Mouse (Mus musculus): ENCODE data around the gene Dgat2.
A peak's percentile ranks its signal among the peaks of the same experiment; 100 is the strongest.

The Dgat2 gene

DNA sequence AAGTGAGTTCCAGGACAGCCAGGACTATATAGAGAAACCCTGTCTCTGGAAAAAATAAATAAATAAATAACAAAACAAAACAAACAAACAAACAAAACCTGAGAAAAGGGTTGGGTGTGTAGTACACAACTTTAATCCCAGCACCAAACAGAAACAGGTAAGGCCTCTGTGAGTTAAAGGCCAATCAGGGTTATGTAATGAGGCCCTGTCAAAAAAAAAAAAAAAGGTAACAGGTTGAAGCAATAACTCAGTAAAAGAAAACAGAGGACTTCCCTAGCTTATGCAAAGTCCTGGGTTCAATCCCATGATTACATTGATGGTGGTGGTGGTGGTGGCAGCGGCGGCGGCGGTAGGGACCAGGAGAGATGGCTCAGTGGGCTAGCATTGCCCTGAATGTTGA, 45.0 kb downstream of the Dgat2 start:
- DNase-seq (ENCODE audit: low spot score) = no peak

DNA sequence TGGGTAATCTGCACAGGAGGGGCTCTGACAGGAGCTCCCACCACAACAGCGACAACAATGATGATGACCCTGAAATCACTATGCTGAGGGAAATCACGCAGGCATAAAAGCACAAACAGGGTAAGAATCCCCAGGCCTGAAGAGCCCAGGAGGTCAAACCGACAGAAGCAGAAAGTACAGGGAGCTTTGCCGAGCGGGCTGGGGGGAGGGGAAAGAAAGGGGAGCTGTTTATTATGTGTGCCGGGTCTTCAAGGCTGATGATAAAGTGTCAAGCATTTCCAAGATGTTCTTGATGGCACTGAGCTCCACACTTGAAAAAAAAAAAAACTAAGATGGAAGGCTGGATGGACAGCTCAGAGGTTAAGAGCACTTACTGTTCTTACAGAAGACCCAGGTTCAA, 45.7 kb downstream of the Dgat2 start:
- peak; percentile 52 for DNase-seq (ENCODE audit: low spot score)

DNA sequence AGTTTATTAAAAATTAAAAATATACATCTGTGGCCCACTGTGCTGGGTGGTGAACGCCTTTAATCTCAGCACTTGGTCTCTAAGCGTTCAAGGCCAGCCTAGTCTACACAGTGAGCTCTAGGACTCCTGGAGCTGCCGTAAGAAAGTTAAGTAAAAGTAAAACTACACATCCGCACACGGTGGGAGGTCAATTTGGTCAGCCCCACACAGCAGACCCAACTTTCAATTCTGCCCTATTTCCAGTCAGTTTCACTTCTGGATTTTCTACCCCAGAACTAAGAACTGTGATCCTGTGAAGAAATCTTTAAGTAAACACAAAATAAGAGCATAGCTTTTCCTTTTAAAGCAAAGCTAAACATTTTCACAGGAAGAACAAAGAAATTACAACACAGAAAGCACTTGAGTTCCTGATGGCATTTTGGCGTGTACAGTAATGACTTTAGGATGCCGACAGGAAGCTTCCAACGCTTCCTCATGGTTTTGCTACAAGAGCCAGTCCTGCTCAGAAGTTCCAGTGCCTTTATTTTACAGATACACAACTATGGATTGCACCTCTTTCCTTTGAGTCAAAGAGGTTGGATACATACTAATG, 48.6 kb downstream of the Dgat2 start:
- no peak for DNase-seq (ENCODE audit: low spot score)

DNA sequence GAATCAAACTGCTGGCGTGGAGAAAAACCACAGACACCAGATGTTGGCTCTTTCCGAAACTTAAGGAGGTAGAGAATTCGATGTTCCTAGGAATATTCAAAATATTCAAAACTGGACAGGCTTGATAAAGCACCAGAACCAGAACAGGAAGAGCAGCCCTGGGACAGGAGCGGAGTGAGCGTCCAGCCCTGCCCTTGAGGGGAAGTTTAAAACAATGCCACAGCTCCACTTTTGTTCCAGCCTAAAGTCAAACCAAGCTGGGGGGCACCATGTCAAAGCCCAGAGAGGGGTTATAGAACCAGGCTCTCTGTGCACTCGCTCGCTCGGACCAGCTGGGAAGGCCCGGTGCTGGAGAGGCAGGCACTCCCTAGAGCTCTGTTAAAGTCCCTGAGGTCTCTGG, 49.9 kb downstream of the Dgat2 start:
- DNase-seq (ENCODE audit: low spot score) = no peak

DNA sequence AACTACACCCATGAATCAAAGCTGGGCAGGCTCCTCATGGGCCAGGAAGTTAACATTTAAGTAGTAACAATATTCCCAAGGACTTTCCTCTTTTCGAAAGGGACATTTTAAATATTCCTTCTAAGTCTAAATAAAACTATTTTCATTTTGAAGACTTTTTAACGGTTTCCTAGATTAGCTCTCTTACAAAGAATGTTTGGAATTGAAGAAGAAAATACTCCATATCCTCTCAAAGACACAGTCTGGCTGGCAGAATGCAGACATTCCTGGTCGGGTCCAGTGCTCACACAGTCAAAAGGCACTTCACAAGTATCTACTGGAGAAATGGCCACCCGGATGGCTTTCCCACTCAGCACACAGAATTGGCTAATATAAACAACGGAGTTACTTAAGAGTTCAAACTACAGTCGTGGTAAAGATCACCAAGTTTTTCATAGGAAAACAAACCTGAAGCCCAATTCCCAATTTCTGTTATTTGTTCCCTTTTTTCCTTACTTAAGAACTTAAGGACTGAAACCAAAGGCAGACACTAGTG, 50.6 kb downstream of the Dgat2 start:
- DNase-seq (ENCODE audit: low spot score) = no peak

DNA sequence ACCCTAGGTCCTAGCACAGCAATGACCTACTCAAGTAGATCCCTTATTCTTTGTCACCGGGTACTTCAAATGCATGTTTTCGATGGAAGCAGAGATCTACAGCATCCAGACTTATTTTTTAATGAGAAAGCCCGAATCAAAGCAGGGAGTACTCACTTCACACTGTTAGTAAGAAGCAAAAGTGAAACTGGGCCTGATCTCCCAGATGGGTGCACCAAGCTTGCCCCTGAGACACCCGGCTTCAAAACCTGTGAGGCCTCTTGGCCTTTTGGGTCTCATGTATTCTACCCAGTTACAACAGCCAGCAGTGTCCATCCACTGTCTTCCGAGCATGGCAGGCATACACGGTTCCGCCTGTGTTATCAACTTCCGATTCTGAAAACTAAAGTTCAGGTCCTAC, 53.6 kb downstream of the Dgat2 start:
- DNase-seq (ENCODE audit: low spot score) = no peak

DNA sequence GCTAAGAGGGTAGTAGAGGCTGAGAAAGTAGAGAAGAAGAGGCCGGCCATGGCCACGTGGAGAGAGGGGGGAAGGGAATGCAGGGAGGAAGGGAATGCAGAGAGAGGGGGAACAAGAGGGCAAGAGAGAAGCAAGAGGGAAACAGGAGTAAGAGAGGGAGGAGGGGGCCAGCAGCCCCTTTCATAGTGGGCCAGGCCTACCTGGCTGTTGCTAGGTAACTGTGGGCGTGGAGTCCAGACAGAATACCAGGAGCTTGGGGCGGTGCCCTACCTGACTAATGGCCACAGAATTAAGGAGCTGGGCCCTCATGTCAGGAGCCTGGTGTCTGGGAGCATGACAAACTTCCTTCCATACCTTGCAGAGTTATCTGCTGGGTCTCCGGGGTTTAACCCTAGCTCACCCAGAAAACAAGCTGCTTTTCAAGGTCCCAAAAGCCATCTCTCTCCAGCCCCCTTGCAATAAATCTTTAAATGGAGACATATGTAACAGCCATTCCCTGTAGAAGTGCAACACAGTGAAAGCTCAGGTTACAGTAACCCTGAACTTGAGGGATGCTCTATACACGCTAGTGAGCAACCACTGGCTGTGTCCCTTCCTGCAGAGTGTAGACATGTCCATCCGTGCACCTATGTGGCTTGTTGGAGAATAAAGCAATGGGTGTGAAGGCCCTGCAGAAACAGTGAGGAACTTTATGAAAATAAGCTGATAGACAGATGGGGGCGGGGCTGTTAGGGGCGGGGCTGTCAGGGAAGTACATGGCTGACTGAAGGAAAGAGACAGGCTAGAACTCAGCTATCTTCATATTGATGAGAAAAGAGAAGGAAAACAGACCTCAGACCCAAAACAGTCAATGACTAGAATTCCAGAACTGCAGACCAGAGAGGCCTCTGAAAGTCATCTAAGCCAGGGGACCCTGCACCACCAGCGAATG, 54.2 kb downstream of the Dgat2 start:
- no peak for DNase-seq (ENCODE audit: low spot score)

DNA sequence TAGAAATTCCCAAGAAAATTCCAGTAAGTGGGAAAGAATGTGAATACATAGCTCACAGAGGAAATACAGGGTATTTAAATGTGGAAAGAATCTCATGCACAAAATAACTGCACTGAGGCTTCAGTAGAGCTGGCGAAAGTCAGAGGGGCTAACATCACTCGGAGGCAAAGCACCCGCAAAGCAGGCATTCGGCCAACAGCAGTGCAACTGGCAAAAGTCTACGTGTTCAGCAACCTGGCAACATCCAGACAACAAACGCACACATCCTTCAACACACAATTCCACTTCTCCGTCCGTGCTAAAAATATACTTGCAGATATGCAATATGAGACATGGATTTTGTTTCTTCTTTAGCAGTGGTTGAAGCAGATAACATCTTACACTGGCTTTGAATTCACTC, 56.5 kb downstream of the Dgat2 start:
- no peak for DNase-seq (ENCODE audit: low spot score)

DNA sequence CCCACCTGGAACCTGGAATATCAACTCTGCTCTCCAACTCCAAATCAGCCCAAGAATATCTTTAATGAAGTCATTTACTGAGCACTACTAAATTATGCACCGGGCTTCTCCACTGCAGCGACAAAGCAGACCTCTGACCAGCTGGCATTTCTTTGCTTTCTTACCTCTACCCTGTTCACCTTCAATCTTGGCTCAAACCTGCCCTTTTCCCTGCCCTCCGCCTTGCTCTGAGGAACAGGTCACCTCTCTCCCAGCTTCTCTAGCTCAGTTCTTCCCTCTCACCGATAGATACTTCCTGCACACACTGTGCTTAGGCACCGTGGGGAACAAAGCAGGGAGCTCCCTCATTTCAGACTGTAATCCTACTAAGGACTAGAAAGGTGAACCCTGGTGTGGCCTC, 59.9 kb downstream of the Dgat2 start:
- no peak for DNase-seq (ENCODE audit: low spot score)

DNA sequence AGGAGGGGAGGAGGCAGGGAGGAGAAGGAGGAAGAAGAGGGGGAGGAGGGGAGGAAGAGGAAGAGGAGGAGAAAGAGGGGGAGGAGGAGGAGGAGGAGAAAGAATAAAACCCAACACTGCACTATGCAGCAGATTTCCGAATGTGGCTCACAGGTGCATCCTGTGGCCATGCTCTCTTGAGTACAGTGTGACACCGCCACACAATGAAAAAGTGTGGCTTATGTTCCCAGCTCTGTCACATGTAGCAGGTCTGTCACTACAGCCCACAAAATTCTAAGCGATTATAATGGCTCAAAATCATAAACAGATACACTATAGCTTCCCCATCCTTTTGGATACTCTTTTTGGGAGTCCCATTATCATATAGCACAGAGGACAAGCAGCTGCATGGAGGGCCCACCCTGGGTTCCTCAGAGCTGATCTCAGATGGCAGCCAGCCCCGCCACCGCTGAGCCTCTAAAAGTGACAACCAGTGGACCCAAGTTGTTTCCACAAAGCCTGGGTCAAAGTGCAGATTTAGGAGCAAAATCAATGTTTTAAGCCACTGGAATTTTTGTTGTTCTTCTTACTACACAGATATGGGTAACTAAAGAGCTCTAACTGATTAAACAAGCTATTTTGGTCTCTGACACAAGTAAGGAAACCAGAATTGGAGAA, 61.5 kb downstream of the Dgat2 start:
- no peak for DNase-seq (ENCODE audit: low spot score)

DNA sequence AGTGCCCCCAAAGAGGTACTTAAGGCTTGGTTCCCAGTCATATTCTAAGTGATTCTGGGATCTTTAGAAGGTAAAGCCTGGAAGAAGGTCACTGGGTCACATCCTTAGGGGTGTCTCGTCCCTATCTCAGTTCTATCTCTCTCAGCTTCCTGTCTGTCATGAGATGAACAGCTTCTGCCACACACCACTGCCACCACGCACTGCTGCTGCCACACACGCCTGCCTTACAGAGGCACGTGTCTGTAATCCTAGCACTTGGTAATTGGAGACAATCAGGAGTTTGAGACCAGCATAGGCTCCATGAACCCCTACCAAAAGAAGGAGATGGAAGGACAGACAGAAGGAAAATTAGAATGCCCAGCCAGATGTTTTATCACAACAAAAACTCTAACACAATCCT, 62.4 kb downstream of the Dgat2 start:
- DNase-seq (ENCODE audit: low spot score) = no peak

DNA sequence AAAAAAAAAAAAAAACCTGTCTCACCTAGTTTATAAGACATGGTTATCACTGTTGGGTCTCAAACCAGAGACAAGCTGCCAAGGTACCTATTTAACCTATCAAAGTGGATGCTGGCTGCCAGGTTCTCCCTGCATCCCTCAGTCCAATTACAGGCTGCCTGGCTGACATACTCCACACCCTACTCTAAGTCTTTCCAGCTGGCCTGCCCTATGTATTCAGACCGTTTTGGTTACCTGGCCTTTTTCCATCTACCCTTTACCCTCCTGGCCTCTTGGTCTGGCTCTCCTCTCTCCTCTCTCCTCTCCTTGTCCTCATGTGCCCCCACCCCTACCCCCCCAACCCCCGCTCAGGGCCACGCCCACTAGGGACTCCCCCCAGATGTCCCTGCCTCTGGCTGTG, 65.7 kb downstream of the Dgat2 start:
- no peak for DNase-seq (ENCODE audit: low spot score)

DNA sequence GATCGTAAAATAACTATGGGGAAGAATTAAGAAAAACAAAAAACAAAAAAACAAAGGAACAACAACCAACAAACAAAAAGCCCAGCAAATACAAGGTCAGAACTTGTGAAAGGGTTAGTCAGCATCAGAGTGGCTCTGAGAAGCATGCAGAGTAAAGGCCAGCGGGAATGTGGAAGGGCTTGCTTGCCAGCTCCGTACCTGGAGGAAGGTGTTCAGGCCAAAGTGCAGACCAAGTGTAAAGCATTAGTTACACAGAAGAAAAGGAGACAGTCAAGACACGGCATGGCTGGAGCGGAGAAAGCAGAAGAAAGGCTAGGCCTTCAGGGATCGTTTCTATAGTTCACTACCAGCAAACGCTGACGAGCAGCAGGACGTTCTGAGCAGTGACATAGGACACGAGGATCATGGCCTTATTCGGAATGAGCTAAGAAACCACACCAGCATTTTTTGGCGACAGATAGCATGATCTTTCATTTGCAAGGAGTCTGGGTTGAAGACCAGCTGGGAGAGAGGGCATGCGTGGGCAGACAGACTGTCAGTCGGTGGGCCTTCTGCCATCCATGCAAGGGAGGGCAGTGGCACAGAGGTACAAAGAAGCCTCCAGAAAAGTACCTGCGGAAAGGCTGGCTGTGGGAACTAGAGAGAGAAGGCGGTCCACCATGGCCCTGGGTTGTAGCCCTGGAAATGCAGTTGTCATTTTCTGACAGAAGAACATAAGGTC, 68.4 kb downstream of the Dgat2 start:
- no peak for DNase-seq (ENCODE audit: low spot score)

DNA sequence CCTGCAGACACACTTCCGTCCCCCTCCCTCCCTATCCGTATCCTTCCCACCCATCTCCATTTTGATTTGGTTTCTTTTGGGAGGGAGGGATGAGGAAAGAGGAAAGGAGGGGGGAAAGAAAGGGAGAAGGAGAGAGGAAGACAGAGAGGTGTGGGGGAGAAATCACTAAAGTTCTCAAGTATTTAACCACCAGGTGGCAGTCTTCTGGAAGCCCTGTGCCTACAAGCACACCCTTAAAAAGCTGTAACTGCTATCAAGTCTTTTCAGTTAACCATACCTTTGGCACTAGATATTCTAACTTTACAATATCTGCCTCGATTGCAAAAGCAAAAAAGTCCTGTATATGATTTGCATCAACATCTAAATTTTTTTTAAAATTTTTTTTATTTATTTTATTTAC, 75.0 kb downstream of the Dgat2 start:
- DNase-seq (ENCODE audit: low spot score) = no peak

DNA sequence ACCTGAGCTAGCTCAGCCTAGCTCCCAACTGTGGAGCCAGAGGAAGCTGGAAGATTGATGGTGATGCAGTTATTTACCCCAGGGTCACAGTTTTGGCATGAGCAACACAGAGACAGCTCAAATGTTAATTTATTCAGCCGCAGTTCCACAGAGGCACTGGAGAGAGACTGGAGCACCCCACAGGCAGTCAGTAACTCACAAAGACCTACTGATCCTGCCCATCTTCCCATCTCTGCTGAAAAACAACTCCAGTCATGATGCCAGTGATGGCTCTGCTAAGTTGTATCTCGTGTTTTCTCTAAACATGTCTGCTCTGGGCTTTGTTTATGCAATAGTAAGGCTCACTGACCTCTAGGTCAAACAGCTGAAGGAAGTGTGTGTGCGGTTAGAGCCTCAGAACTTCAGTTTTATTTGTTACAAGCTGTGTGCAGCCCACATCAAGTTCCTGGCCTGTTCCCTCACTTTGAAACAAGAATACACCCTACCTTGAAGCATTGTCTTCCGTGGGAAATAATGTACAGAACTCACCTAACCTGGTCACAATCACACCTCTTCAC, 75.7 kb downstream of the Dgat2 start:
- no peak for DNase-seq (ENCODE audit: low spot score)

Measured in ovary, postnatal 36 days (tissue).